Mouse (Mus musculus): Measurements from ENCODE around the gene Gm21103. TPM values are rescaled to one million over a fixed set of nuclear protein-coding genes. Genes with fewer than 3 reads are reported as not detected.
"Not testable (repeated sequence)": the region's sequence is repeated elsewhere in the genome, so short reads cannot be mapped to it uniquely, and the experiment has no call there.

Gm21103 gene
- 1.9 TPM in 1 of 3 replicates, not detected in the others for total RNA-seq (2017)

- not testable (repeated sequence) for ATAC-seq (replicated peaks; ENCODE audit: insufficient number of reproducible peaks, low FRiP score, low TSS enrichment, poor library complexity, severe bottlenecking)
These were observed at the start of gene Gm21103 for GRCm38 (mm10) chr14:6304743-6305142. TSS of gene Gm21103 (minus strand) at chr14:6304843.

GRCm38 (mm10) chr14:6343578-6343977 is 38.9 kb upstream of the Gm21103 start, which contains the start of gene Gm3618:
TSS of gene Gm3618 (minus strand) at chr14:6343678.
- not testable (repeated sequence) for ATAC-seq (replicated peaks; ENCODE audit: insufficient number of reproducible peaks, low FRiP score, low TSS enrichment, poor library complexity, severe bottlenecking)

- ATAC-seq (replicated peaks; ENCODE audit: insufficient number of reproducible peaks, low FRiP score, low TSS enrichment, poor library complexity, severe bottlenecking) = not testable (repeated sequence)
These were observed 17.5 kb downstream of the Gm21103 start, which contains the start of gene Gm3411 for GRCm38 (mm10) chr14:6286931-6287715. TSS of gene Gm3411 (minus strand) at chr14:6287250.

Other genes with a start within 250 kb of the Gm21103 start
- gene Gm6337, start 246.6 kb downstream of the Gm21103 start, total RNA-seq (2017) = not detected in 3 replicates
- not detected in 3 replicates for gene Gm8206, start 210.9 kb downstream of the Gm21103 start, total RNA-seq (2017)
- not detected in 3 replicates for gene Gm3468, start 196.2 kb downstream of the Gm21103 start, total RNA-seq (2017)
- not detected in 3 replicates for gene Gm3476, start 179.0 kb downstream of the Gm21103 start, total RNA-seq (2017)
- not detected in 3 replicates for gene Gm21560, start 85.6 kb downstream of the Gm21103 start, total RNA-seq (2017)
- not detected in 3 replicates for gene Gm3411, start 17.6 kb downstream of the Gm21103 start, total RNA-seq (2017)
- not detected in 3 replicates for gene Gm3618, start 38.8 kb upstream of the Gm21103 start, total RNA-seq (2017)
- not detected in 3 replicates for gene Gm16440, start 85.5 kb upstream of the Gm21103 start, total RNA-seq (2017)
- not detected in 3 replicates for gene Gm3591, start 107.6 kb upstream of the Gm21103 start, total RNA-seq (2017)
- not detected in 3 replicates for gene Gm3594, start 139.8 kb upstream of the Gm21103 start, total RNA-seq (2017)
- gene Gm8356, start 232.4 kb upstream of the Gm21103 start, total RNA-seq (2017) = not detected in 3 replicates